Mouse (Mus musculus): ENCODE measurements around the gene Mark1. TPM values are rescaled to one million over a fixed set of nuclear protein-coding genes. Genes with fewer than 3 reads are reported as not detected.

Gene Mark1
- polyA plus RNA-seq, 1 experiment from 2014 or later = 2.1 TPM

- peak overlapping the region; percentile 54 for H3K9ac ChIP-seq
These were observed 1.2 kb downstream of the Mark1 start for GRCm38 (mm10) chr1:184998161-184998560.

DNA sequence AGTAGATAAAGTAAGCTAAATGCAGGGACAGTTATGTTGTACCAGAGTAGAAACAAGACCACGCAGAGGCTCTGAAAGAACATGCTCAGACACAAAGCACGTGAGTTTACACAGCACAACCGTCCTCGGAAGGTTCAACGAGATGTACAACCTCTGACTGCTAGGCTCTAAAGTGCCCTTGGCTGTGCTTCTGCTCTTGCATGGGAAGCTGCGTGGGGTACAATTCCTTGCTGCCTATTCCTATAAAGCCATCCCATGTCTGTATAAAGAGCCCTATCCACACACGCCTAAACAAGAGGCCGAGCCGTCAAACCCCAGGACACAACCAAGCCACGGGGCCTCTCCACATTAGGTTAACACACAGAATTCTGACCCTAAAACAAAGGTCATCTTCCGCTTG, 1.9 kb downstream of the Mark1 start:
- Histone ChIP-seq H3K9ac (no peak overlapping the region), H3K4me3 (0 out of 2 replicates have a peak overlapping the region, but pooled peaks have one; percentile 93), H3K4me1 (replicated peaks) (peaks cover 27% of the 10 kb centered on the region)

More at GRCm38 (mm10) chr1:184998161-184998560, 1.2 kb downstream of the Mark1 start:
- no peaks in the 10 kb centered on the region for H3K9me3 ChIP-seq (replicated peaks)
- no peaks in the 10 kb centered on the region; the same call in 1 of the 2 replicates for H3K27me3 ChIP-seq (replicated peaks)
- peak overlapping the region; percentile 93 for H3K4me3 ChIP-seq
- peaks cover 27% of the 10 kb centered on the region for H3K4me1 ChIP-seq (replicated peaks)
- H3K4me2 ChIP-seq = peak overlapping the region; percentile 81
- peak overlapping the region; percentile 33; the same call in 1 of the 2 replicates for H3K27ac ChIP-seq (ENCODE audit: poor library complexity, severe bottlenecking)
- no peaks in the 10 kb centered on the region for H3K36me3 ChIP-seq
- WGBS = 32% methylated on average over 9 of the region's 9 CpGs
- no peak for ATAC-seq (ENCODE audit: insufficient number of reproducible peaks, low FRiP score)

DNA sequence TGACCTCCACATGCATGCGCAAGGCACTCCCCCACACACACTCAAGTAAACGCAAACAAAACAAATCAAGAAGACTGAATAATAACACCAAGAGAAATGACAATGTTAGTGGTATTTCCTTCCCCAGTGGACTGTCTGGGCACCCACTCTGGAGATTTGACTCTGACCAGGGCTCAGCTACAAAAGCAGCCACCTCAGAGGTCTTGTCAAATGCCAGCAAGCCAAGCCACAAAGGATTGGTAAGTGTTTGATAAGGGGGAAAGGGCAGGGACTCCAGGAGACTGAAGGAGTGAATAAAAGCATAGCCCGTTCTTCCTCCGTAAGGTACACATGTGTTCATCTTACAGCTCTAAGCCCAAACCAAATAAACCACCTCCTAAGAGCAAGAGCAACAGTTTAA, 4.0 kb downstream of the Mark1 start:
- ATAC-seq (ENCODE audit: insufficient number of reproducible peaks, low FRiP score) = no peak
- Histone ChIP-seq H3K36me3 (no peaks in the 10 kb centered on the region), H3K4me1 (replicated peaks) (peaks cover 27% of the 10 kb centered on the region), H3K4me2 (no peak overlapping the region), H3K9me3 (replicated peaks) (no peaks in the 10 kb centered on the region), H3K27me3 (replicated peaks) (no peaks in the 10 kb centered on the region), H3K4me3 (no peak overlapping the region), H3K27ac (ENCODE audit: poor library complexity, severe bottlenecking) (no peak overlapping the region), H3K9ac (no peak overlapping the region)
- WGBS = 59% methylated on average over 4 of the region's 4 CpGs

More for the DNA sequence above, 1.9 kb downstream of the Mark1 start:
- no peak for ATAC-seq (ENCODE audit: insufficient number of reproducible peaks, low FRiP score)
- H3K36me3 ChIP-seq = no peaks in the 10 kb centered on the region
- H3K4me2 ChIP-seq = peak overlapping the region; percentile 81
- 49% methylated on average over 11 of the region's 11 CpGs for WGBS
- H3K27me3 ChIP-seq (replicated peaks) = no peaks in the 10 kb centered on the region; the same call in 1 of the 2 replicates
- no peaks in the 10 kb centered on the region for H3K9me3 ChIP-seq (replicated peaks)
- H3K27ac ChIP-seq (ENCODE audit: poor library complexity, severe bottlenecking) = no peak overlapping the region

- Histone ChIP-seq H3K9ac (no peak overlapping the region), H3K4me1 (replicated peaks) (peaks cover 20% of the 10 kb centered on the region), H3K27ac (ENCODE audit: poor library complexity, severe bottlenecking) (no peak overlapping the region), H3K4me2 (no peak overlapping the region), H3K9me3 (replicated peaks) (no peaks in the 10 kb centered on the region), H3K36me3 (no peaks in the 10 kb centered on the region), H3K4me3 (no peak overlapping the region), H3K27me3 (replicated peaks) (no peaks in the 10 kb centered on the region)
- WGBS = 89% methylated on average over 10 of the region's 10 CpGs
- ATAC-seq (ENCODE audit: insufficient number of reproducible peaks, low FRiP score) = no peak
These were observed 8.2 kb downstream of the Mark1 start for GRCm38 (mm10) chr1:184991191-184991590.

- 45% methylated on average over 2 of the region's 2 CpGs for WGBS
- Histone ChIP-seq H3K4me2 (peak overlapping the region; percentile 50), H3K9ac (no peak overlapping the region), H3K36me3 (no peaks in the 10 kb centered on the region), H3K27me3 (replicated peaks) (no peaks in the 10 kb centered on the region), H3K27ac (ENCODE audit: poor library complexity, severe bottlenecking) (no peak overlapping the region), H3K9me3 (replicated peaks) (no peaks in the 10 kb centered on the region), H3K4me1 (replicated peaks) (peaks cover 18% of the 10 kb centered on the region), H3K4me3 (no peak overlapping the region)
- no peak for ATAC-seq (ENCODE audit: insufficient number of reproducible peaks, low FRiP score)
These were observed 12.6 kb downstream of the Mark1 start for GRCm38 (mm10) chr1:184986748-184987147.

DNA sequence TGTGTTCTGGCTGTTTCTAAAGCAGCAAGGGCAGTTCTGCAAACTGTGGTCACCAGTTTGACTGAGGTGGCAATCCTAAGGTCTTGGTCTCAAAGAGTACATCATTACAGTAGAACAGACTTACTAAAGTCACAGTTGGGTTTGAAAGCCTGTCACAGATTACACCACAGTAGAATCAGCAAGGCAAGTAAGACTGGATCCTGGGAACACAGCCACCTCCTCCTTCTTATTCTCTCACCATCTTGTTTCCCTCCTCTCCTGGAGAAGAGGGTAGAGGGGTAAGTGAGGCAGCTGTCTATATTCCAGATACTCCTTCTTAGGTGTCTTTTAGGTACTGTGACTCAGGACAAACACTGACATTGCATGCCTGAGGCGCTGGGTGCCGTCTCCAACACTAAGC, 14.6 kb downstream of the Mark1 start:
- no peaks in the 10 kb centered on the region for H3K27me3 ChIP-seq (replicated peaks)
- H3K36me3 ChIP-seq = no peaks in the 10 kb centered on the region
- H3K9me3 ChIP-seq (replicated peaks) = peaks cover 5% of the 10 kb centered on the region; the same call in 1 of the 2 replicates
- WGBS = 76% methylated on average over 2 of the region's 2 CpGs
- no peak overlapping the region for H3K4me3 ChIP-seq
- H3K4me2 ChIP-seq = no peak overlapping the region
- H3K9ac ChIP-seq = no peak overlapping the region
- H3K4me1 ChIP-seq (replicated peaks) = peaks cover 18% of the 10 kb centered on the region
- no peak overlapping the region for H3K27ac ChIP-seq (ENCODE audit: poor library complexity, severe bottlenecking)
- ATAC-seq (ENCODE audit: insufficient number of reproducible peaks, low FRiP score) = no peak

- ATAC-seq (ENCODE audit: insufficient number of reproducible peaks, low FRiP score) = no peak
- Histone ChIP-seq H3K9ac (no peak overlapping the region), H3K36me3 (no peaks in the 10 kb centered on the region), H3K4me2 (no peak overlapping the region), H3K9me3 (replicated peaks) (peaks cover 5% of the 10 kb centered on the region; the same call in 1 of the 2 replicates), H3K4me1 (replicated peaks) (peaks cover 18% of the 10 kb centered on the region), H3K27me3 (replicated peaks) (no peaks in the 10 kb centered on the region), H3K4me3 (no peak overlapping the region), H3K27ac (ENCODE audit: poor library complexity, severe bottlenecking) (no peak overlapping the region)
- WGBS = 48% methylated on average over 3 of the region's 3 CpGs
These were observed 15.6 kb downstream of the Mark1 start for GRCm38 (mm10) chr1:184983751-184984150.

GRCm38 (mm10) chr1:184972214-184972776, 27.1 kb downstream of the Mark1 start:
- H3K27me3 ChIP-seq (replicated peaks) = no peaks in the 10 kb centered on the region
- no peak for ATAC-seq (ENCODE audit: insufficient number of reproducible peaks, low FRiP score)
- peaks cover 13% of the 10 kb centered on the region; the same call in 1 of the 2 replicates for H3K4me1 ChIP-seq (replicated peaks)
- H3K4me3 ChIP-seq = no peak overlapping the region
- no peak overlapping the region; the same call in 1 of the 2 replicates for H3K9ac ChIP-seq
- 55% methylated on average over 8 of the region's 8 CpGs for WGBS
- H3K4me2 ChIP-seq = no peak overlapping the region
- no peak overlapping the region for H3K27ac ChIP-seq (ENCODE audit: poor library complexity, severe bottlenecking)
- H3K36me3 ChIP-seq = no peaks in the 10 kb centered on the region
- H3K9me3 ChIP-seq (replicated peaks) = no peaks in the 10 kb centered on the region

GRCm38 (mm10) chr1:184969374-184969773, 30.0 kb downstream of the Mark1 start:
- no peak overlapping the region for H3K4me2 ChIP-seq
- H3K27ac ChIP-seq (ENCODE audit: poor library complexity, severe bottlenecking) = no peak overlapping the region
- no peak overlapping the region for H3K4me3 ChIP-seq
- 68% methylated on average over 4 of the region's 4 CpGs for WGBS
- H3K36me3 ChIP-seq = no peaks in the 10 kb centered on the region
- H3K9me3 ChIP-seq (replicated peaks) = no peaks in the 10 kb centered on the region
- H3K4me1 ChIP-seq (replicated peaks) = peaks cover 18% of the 10 kb centered on the region
- H3K27me3 ChIP-seq (replicated peaks) = no peaks in the 10 kb centered on the region
- no peak for ATAC-seq (ENCODE audit: insufficient number of reproducible peaks, low FRiP score)
- H3K9ac ChIP-seq = no peak overlapping the region

DNA sequence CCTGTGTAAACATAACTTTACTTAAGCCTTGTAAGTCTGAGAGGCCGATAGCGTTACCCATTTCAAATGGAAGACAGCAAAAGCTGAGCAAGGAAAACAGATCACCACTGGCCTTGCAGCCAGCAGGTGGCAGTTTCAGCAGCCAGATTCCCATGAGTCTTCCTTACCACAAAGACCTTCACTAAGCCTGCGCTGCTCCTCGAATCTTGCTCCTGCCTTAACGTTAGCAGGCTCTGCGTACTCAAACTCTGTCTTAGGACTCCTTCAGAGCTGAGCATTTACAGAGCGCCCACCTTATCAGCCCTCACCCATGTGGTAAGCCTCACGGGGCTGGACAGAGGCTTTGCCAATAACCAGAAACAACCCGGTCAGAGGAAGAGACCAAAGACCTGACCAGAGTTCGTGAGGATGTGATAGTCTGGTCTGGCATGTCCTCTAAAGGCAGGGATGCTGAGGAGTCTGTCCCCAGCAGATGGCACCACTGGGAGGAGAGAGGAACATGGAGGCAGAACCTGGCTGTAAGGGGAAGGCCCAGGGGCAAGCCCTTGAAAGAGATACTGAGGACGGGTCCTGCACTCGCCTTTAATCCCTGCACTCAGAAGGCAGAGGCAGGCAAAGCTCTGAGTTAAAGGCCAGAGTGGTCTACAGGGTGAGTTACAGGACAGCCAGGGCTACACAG, 33.5 kb downstream of the Mark1 start:
- Histone ChIP-seq H3K4me1 (replicated peaks) (peaks cover 19% of the 10 kb centered on the region), H3K27me3 (replicated peaks) (no peaks in the 10 kb centered on the region), H3K36me3 (no peaks in the 10 kb centered on the region; the same call in 1 of the 2 replicates), H3K9me3 (replicated peaks) (0 out of 2 replicates have a peak, but pooled peaks cover 9% of the 10 kb centered on the region), H3K4me2 (peak overlapping the region; percentile 38), H3K4me3 (no peak overlapping the region), H3K9ac (no peak overlapping the region), H3K27ac (ENCODE audit: poor library complexity, severe bottlenecking) (no peak overlapping the region)
- peak; percentile 36; the same call in 1 of the 2 replicates for ATAC-seq (ENCODE audit: insufficient number of reproducible peaks, low FRiP score)
- 41% methylated on average over 12 of the region's 12 CpGs for WGBS

GRCm38 (mm10) chr1:184963121-184963693, 36.2 kb downstream of the Mark1 start:
- H3K36me3 ChIP-seq = no peaks in the 10 kb centered on the region; the same call in 1 of the 2 replicates
- H3K27ac ChIP-seq (ENCODE audit: poor library complexity, severe bottlenecking) = no peak overlapping the region
- no peak overlapping the region for H3K4me3 ChIP-seq
- H3K9me3 ChIP-seq (replicated peaks) = 0 out of 2 replicates have a peak, but pooled peaks cover 10% of the 10 kb centered on the region
- peak overlapping the region; percentile 42 for H3K4me2 ChIP-seq
- 0 out of 2 replicates have a peak overlapping the region, but pooled peaks have one; percentile 2 for H3K9ac ChIP-seq
- 29% methylated on average over 12 of the region's 12 CpGs for WGBS
- peaks cover 26% of the 10 kb centered on the region for H3K4me1 ChIP-seq (replicated peaks)
- H3K27me3 ChIP-seq (replicated peaks) = no peaks in the 10 kb centered on the region
- peak; percentile 45; the same call in 1 of the 2 replicates for ATAC-seq (ENCODE audit: insufficient number of reproducible peaks, low FRiP score)
